Mouse (Mus musculus) spleen, adult 2 months (tissue): ENCODE measurements around the gene Nipa2. TPM values are rescaled to one million over a fixed set of nuclear protein-coding genes. Genes with fewer than 3 reads are reported as not detected.
"Not testable (repeated sequence)": the region's sequence is repeated elsewhere in the genome, so short reads cannot be mapped to it uniquely, and the experiment has no call there.

Experiments
- DNase-seq, 2 experiments: peaks; one replicate each; pipeline versions ENCODE4 v3.0.0 to v3.0.0-alpha.2; 2012 to 2021; ENCODE audit warnings: low spot score in 2 of 2, low read depth in 1 of 2
- H3K27ac ChIP-seq: fragments of 200-500 bp; 2 replicates; pipeline ENCODE4 v1.5.1; 2012; ENCODE audit warnings: low read length, inconsistent platforms; ENCODE audit not compliant: insufficient read depth
- H3K27me3 ChIP-seq: fragments of 200-500 bp; 2 replicates; pipeline ENCODE4 v1.6.1; 2012; ENCODE audit warnings: mild to moderate bottlenecking, moderate library complexity, low read length, inconsistent platforms; ENCODE audit not compliant: control insufficient read depth, insufficient read depth
- H3K36me3 ChIP-seq: fragments of 200-500 bp; 2 replicates; pipeline ENCODE4 v1.6.1; 2012; ENCODE audit warnings: mild to moderate bottlenecking, low read length, inconsistent platforms; ENCODE audit not compliant: control insufficient read depth, insufficient read depth
- H3K4me1 ChIP-seq: fragments of 200-500 bp; 2 replicates; pipeline ENCODE4 v1.6.1; 2011; ENCODE audit warnings: inconsistent platforms; ENCODE audit not compliant: control insufficient read depth, insufficient read depth, insufficient read length
- H3K4me3 ChIP-seq: fragments of 200-500 bp; 2 replicates; pipeline ENCODE4 v1.5.1; 2011; ENCODE audit warnings: mild to moderate bottlenecking, inconsistent platforms; ENCODE audit not compliant: insufficient read depth, insufficient read length; ENCODE audit errors: extremely low read depth
- CTCF ChIP-seq: fragments of 200-500 bp; IDR thresholded peaks from 2 replicates; pipeline ENCODE4 v1.5.1; 2011; ENCODE audit warnings: mild to moderate bottlenecking, inconsistent platforms; ENCODE audit not compliant: insufficient read depth, insufficient read length, insufficient replicate concordance; ENCODE audit errors: extremely low read depth
- POLR2A ChIP-seq: fragments of 200-500 bp; IDR thresholded peaks from 2 replicates; pipeline ENCODE4 v1.6.1; 2011; ENCODE audit warnings: low read depth, low read length, inconsistent platforms
- WGBS: fragments of 180-500 bp; shearing (Covaris S2); methylation state at CpG from one replicate; pipeline ENCODE4 v1.1.7; 2018; 5-methylcytosine and 5-hydroxymethylcytosine counted together
- polyA plus RNA-seq: library from polyadenylated mRNA; depleted of rRNA; stranded (reverse); fragments of >200 nt; gene quantifications from 2 replicates; pipeline ENCODE4 v1.2.3, GENCODE M21; 2012

The Nipa2 gene
- polyA plus RNA-seq, 1 experiment, result 7.1 TPM

- no peak overlapping the region for H3K4me3 ChIP-seq
- no peak overlapping the region for H3K27ac ChIP-seq
- TF ChIP-seq POLR2A (no peak), CTCF (no peak)
- H3K36me3 ChIP-seq, result peaks cover 4% of the 10 kb centered on the region; the same call in 1 of the 2 replicates
- WGBS, result 51% methylated on average over 3 of the region's 3 CpGs
- no peak for DNase-seq
- H3K4me1 ChIP-seq, result peaks cover 2% of the 10 kb centered on the region; the same call in 1 of the 2 replicates
- no peaks in the 10 kb centered on the region; the same call in 1 of the 2 replicates for H3K27me3 ChIP-seq
These were observed 5.1 kb downstream of the Nipa2 start for GRCm38 (mm10) chr7:55957178-55957577.

GRCm38 (mm10) chr7:55956054-55956453 lies 6.2 kb downstream of the Nipa2 start:
- no peak for DNase-seq
- no peak overlapping the region for H3K4me3 ChIP-seq
- no peak for TF ChIP-seq POLR2A
- H3K27me3 ChIP-seq, result no peaks in the 10 kb centered on the region; the same call in 1 of the 2 replicates
- 97% methylated on average over 2 of the region's 2 CpGs for WGBS
- H3K36me3 ChIP-seq, result peaks cover 4% of the 10 kb centered on the region; the same call in 1 of the 2 replicates
- peaks cover under 1% of the 10 kb centered on the region; the same call in 1 of the 2 replicates for H3K4me1 ChIP-seq
- no peak overlapping the region for H3K27ac ChIP-seq

- 96% methylated on average over 4 of the region's 4 CpGs for WGBS
- peaks cover 8% of the 10 kb centered on the region for H3K36me3 ChIP-seq
- H3K27ac ChIP-seq, result no peak overlapping the region
- no peak overlapping the region for H3K4me3 ChIP-seq
- TF ChIP-seq CTCF, result no peak
- no peak for TF ChIP-seq POLR2A
- no peaks in the 10 kb centered on the region for H3K27me3 ChIP-seq
- H3K4me1 ChIP-seq, result no peaks in the 10 kb centered on the region
- no peak for DNase-seq
These were observed 23.9 kb downstream of the Nipa2 start for GRCm38 (mm10) chr7:55938341-55938740.

GRCm38 (mm10) chr7:55935025-55935424 lies 27.3 kb downstream of the Nipa2 start:
- peaks cover 10% of the 10 kb centered on the region for H3K36me3 ChIP-seq
- WGBS, result 97% methylated on average over 2 of the region's 2 CpGs
- no peak for DNase-seq
- H3K27me3 ChIP-seq, result no peaks in the 10 kb centered on the region
- H3K4me3 ChIP-seq, result no peak overlapping the region
- no peak overlapping the region for H3K27ac ChIP-seq
- TF ChIP-seq POLR2A, result no peak
- TF ChIP-seq CTCF, result no peak
- no peaks in the 10 kb centered on the region for H3K4me1 ChIP-seq

- no peak for DNase-seq
- TF ChIP-seq CTCF, result no peak
- no peak for TF ChIP-seq POLR2A
- Histone ChIP-seq H3K4me1 (no peaks in the 10 kb centered on the region), H3K27me3 (no peaks in the 10 kb centered on the region), H3K36me3 (peaks cover 12% of the 10 kb centered on the region), H3K27ac (no peak overlapping the region), H3K4me3 (no peak overlapping the region)
- 72% methylated on average over 2 of the region's 2 CpGs for WGBS
These were observed 33.6 kb downstream of the Nipa2 start for GRCm38 (mm10) chr7:55928649-55929048.

- Histone ChIP-seq H3K4me3 (no peak overlapping the region), H3K36me3 (peaks cover 12% of the 10 kb centered on the region), H3K27me3 (no peaks in the 10 kb centered on the region), H3K27ac (no peak overlapping the region), H3K4me1 (no peaks in the 10 kb centered on the region)
- no peak for DNase-seq
- no peak for TF ChIP-seq POLR2A
- no peak for TF ChIP-seq CTCF
- 93% methylated on average over 4 of the region's 4 CpGs for WGBS
These were observed 35.0 kb downstream of the Nipa2 start for GRCm38 (mm10) chr7:55927262-55927661.

GRCm38 (mm10) chr7:55918365-55918764 lies 43.9 kb downstream of the Nipa2 start:
- not testable (repeated sequence) for DNase-seq, H3K4me1 ChIP-seq, H3K36me3 ChIP-seq, H3K27me3 ChIP-seq, H3K4me3 ChIP-seq, H3K27ac ChIP-seq
- WGBS, result 83% methylated on average over 11 of the region's 11 CpGs
